Mouse (Mus musculus): ENCODE data around the gene Btg3.

DNA sequence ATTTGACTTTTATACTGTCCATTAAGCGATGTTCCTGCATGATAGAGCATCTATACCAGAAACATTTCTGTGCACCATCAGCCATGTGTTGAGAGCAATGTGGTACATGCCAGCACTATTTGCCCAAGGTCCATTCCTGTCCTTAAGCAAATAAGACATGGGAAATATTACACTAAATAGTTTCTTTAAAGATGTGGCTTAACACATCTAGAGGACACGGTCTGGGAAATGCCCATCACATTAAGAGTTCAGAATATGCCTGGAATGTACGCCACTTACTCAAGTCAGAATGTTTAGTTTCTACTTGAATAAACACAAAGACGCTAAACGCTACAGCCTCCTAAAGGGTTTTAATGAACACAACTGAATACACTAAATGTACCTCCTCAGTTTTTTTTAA is 93.8 kb downstream of the Btg3 start:
- TF ChIP-seq CTCF (IDR thresholded peaks at IDR 0.05; ENCODE audit: borderline replicate concordance, insufficient read depth, low read length) (no peak), POLR2A (IDR thresholded peaks at IDR 0.05; ENCODE audit: low read depth, low read length) (no peak)

Measured in embryonic fibroblast, embryonic 13.5 days (primary cell).